Mouse (Mus musculus) induced T-regulatory cell, adult 2 months (primary cell): ENCODE data around the gene Plekhh3.
A peak's percentile ranks its signal among the peaks of the same experiment; 100 is the strongest.

Experiments
- DNase-seq: peaks from one replicate; pipeline ENCODE4 v3.0.0-alpha.2; 2012; ENCODE audit warnings: low read depth

Plekhh3 gene

DNA sequence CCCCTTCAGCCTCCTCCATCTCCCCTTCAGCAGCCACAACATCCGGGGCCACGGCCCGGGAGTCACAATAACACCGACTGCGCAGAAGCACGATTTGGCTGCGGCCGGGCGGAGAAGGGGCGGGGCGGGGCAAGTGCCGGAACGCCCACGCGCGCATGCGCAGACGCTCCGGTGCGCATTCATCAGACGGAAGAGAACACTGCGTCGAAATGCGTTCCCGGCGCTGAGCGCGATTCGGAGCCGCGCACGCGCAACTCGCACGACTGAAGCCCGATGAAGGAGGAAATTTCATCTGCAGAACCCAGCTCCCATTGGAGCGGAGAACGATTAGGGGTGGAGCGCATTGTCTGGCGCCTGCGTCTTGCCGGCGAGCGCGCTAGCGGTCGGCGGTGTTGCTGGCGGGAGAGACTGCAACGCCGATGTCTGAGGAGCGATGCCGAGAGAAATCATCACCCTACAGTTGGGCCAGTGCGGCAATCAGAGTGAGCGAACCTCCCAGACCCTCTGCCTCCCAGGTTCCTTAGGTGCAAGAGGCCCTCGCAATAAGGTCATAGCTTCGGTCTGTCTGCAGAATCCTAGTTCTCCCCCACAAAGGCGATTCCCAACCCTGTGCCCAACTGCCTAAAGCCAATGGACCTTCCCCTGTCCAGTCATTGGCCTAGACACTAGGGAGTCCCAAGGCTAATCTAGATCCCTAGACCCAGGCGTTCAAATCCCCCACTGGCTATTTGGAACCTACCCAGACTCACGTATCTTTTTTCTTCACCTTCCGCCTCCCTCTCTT, 51.2 kb downstream of the Plekhh3 start, which contains the start of the genes Retreg3 and Tubg1:
Retreg3 (minus strand) TSS at position 133 of the 784 bp plus-strand sequence.
Tubg1 (plus strand) TSS at position 178 of the 784 bp plus-strand sequence.
- peak; percentile 100 for DNase-seq

DNA sequence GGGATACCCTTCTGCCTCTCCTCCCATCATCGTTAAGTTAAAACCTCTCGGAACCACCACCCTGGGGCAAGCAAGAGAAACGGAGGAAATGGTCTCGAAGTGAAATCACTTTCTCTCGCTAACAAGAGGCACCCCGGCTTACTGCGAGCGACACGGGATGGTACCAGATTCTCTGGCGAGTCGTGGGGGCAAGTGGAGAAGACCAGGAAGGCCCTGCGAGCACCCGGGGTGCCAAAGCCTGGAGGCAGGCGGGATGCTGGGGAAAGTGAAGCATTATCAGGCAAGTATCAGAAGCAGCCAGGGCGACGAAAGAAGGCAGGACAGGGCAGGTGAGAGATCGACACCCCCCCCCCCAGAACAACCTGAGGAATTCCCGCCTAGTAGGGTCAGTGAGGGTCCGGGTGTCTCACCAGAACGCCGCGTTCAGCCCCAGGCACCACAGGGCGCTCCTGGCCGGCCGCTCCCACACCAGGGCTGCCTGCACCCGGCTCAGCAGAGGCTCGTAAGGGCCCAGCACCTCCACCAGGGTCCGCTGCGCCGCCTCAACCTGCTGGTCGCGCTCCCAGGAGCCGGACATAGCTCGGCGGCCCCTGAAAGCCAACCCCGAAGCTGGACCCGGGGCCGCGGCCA, 51.9 kb downstream of the Plekhh3 start:
- peak; percentile 61 for DNase-seq

DNA sequence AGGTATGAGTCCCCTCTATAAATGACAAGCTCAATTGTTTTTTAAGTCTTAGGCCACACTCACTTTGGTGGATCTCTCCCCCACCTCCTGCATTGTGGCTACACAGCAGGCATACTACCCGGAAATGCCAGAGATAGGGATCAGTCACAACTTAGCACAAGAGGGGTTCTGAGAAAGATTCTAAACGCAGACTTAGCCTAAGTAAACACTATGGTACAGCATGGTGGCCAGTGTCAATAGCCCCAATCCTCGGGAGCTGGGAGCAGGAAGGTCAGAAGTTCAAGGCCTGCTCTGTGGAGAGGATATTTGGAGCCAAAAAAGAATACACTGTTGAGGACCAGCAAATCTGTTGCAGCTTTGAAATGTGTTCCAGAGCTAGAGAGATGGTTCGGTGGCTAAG, 53.0 kb downstream of the Plekhh3 start:
- peak; percentile 47 for DNase-seq

DNA sequence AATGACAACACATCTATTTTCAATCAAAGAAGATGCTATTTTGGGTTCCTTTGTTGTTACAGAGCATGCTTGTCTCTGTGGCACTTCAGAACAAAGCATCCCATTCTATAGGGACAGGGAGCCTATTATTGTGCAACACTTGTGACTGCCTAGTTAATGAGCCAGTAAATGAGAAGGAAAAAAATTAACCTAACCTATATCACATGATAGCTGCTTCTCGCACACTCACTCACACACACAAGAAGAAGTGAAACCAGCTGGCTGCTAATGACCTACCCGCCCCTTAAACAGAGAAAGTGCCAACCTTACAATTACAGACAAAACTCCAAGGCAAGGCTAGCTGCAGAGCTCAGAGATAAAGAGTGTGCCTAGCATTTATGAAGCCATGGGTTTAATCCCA, 55.6 kb downstream of the Plekhh3 start:
- no peak for DNase-seq
